Mouse (Mus musculus) bone marrow macrophage, adult 2 months (primary cell): ENCODE data around the gene Tnks1bp1.

Experiments
- CTCF ChIP-seq: IDR thresholded peaks from 2 replicates; pipeline ENCODE4 v1.5.1; 2012; ENCODE audit warnings: low read depth, mild to moderate bottlenecking, low read length, moderate library complexity
- POLR2A ChIP-seq: IDR thresholded peaks from 2 replicates; pipeline ENCODE4 v1.6.1; 2012; ENCODE audit warnings: mild to moderate bottlenecking, low read depth, low read length, borderline replicate concordance

DNA sequence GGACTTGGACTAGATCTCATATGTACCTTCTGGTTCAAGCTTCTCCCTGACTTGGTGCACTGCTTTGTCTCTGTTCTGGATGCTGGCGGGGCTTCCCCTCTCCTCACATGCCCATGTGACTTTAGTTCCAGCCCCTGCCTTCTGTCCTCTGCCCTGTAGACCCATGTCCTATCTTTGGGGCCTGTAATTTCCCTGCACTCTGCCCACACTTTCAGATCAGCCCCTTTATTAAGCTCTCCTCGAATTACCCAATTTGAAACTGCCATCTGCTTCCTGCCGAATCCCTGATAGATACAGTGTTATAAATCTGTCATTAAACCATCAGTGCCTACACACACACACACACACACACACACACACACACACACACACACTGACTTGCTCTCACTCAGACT lies 33.2 kb upstream of the Tnks1bp1 start:
- TF ChIP-seq CTCF (no peak), POLR2A (no peak)
